Mouse (Mus musculus): ENCODE measurements around the gene Zbtb46. TPM values are rescaled to one million over a fixed set of nuclear protein-coding genes. Genes with fewer than 3 reads are reported as not detected.
A peak's percentile ranks its signal among the peaks of the same experiment; 100 is the strongest.

The Zbtb46 gene
- total RNA-seq, 1 experiment from 2014 or later = 8.9 TPM

DNA sequence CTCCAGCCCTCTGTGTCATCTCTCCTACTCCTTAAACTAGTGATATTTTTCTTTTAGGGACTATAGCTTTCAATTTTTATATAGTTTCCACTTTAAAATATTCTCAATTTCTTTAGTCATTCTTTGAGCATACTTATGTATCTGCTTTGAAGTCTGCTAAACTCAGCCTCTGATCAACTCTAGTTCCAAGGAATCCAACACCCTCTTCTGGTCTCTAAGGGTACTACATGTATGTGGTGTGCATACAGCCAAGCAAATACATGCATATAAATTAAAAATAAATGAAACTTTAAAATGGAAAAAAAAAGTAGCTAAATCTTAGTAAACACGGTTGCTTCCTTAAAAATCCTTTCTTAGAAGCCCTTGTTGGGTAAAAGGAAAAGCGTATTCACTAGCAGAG, 83.4 kb downstream of the Zbtb46 start:
- ATAC-seq (replicated peaks; ENCODE audit: low read depth, poor library complexity, severe bottlenecking) = peak; percentile 67

GRCm38 (mm10) chr2:181370001-181370400, 89.2 kb downstream of the Zbtb46 start:
- ATAC-seq (replicated peaks; ENCODE audit: low read depth, poor library complexity, severe bottlenecking) = no peak

- ATAC-seq (replicated peaks; ENCODE audit: low read depth, poor library complexity, severe bottlenecking) = peak; percentile 41
Measured at GRCm38 (mm10) chr2:181365655-181366075, 93.6 kb downstream of the Zbtb46 start.

GRCm38 (mm10) chr2:181364860-181365596, 94.2 kb downstream of the Zbtb46 start, which contains the start of the genes Zgpat and Arfrp1:
Zgpat (plus strand) TSS chr2:181364928.
Arfrp1 (minus strand) TSS chr2:181365404.
- ATAC-seq (replicated peaks; ENCODE audit: low read depth, poor library complexity, severe bottlenecking) = peak; percentile 86

DNA sequence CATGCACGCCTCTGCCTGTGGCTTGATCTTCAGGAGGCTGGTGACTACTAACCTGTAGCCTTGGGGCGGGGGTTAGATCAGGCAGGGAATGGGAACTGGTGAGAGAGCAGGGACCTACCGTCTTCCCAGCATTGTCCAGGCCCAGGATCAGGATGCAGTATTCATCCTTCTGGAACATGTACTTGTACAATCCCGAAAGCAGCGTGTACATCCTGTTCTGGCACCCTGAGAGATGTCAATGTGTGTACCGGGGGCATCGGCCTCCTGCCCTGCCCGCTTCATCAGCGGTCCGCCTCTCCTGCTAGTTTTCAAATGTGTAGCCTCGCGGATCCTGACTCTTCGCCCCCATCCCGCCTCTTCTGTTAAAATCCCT, 94.8 kb downstream of the Zbtb46 start:
- no peak for ATAC-seq (replicated peaks; ENCODE audit: low read depth, poor library complexity, severe bottlenecking)

DNA sequence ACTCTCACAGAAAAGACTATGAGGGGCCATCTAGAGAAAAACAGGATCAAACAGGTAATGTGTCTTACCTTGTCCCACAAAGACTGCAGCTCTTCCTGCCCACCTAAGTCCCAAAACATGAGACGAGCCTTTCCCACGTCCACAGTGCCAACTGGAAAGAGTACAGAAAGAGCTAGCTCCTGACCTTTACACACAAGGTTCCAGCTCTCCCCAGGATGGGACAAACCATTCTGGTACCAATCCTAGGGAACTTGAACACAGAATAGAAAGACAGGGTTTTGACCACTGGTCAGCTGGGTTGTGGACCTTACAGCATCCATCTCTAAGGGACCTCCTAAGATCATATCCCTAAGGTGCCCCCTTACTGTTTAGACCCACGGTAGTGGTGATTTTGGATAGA, 95.3 kb downstream of the Zbtb46 start:
- no peak for ATAC-seq (replicated peaks; ENCODE audit: low read depth, poor library complexity, severe bottlenecking)

DNA sequence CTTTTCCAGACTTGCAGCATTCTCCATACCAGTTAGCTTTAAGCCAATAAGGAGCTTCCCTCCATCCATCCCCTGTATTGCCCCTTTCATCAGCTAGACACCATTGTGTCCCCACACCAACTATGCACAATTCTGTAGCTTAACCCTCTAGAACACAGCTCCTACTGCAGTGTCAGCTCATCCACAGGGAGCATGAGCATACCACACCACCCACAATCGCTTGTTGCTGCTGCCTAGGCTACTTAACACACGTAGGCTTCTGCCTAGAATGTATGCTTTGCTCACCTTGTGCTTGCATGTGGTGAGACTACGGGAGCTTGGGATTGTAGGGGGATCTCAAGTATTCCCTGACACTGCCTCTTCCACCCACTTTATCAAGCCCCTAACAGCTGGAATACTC, 102.4 kb downstream of the Zbtb46 start:
- ATAC-seq (replicated peaks; ENCODE audit: low read depth, poor library complexity, severe bottlenecking) = no peak

DNA sequence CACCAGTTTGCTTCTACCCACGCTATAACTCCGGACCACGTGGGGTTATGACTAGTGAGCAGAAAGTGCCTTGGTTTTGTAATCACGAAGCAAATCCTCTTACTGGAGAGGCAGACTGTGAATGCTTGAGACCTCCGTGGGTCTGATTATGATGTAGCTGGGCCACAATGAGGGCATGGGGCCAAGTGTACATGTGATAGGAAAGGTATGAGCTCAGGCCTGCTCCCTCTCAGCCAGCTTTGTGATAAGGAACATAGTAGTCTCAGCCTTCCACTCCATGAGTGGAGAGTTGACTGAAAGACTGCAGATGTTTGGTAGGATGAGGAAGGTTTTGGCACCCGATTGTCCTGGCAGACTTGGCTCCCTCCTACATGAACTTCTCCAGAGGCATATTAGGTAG, 116.5 kb downstream of the Zbtb46 start:
- ATAC-seq (replicated peaks; ENCODE audit: low read depth, poor library complexity, severe bottlenecking) = no peak

GRCm38 (mm10) chr2:181340426-181340825, 118.8 kb downstream of the Zbtb46 start:
- ATAC-seq (replicated peaks; ENCODE audit: low read depth, poor library complexity, severe bottlenecking) = no peak

Other genes with a start within 250 kb of the Zbtb46 start
- not detected in 2 replicates for gene Srms, start 246.2 kb downstream of the Zbtb46 start, total RNA-seq (2017)
- gene Fndc11, start 239.4 kb downstream of the Zbtb46 start, total RNA-seq (2017) = not detected in 2 replicates
- 5.5 and 7.1 TPM in 2 replicates for gene Helz2, start 217.4 kb downstream of the Zbtb46 start, total RNA-seq (2017)
- 8.3 and 19.7 TPM in 2 replicates for gene Gmeb2, start 171.4 kb downstream of the Zbtb46 start, total RNA-seq (2017)
- gene Stmn3, start 144.9 kb downstream of the Zbtb46 start, total RNA-seq (2017) = not detected in 2 replicates
- 43.2 and 54.8 TPM in 2 replicates for gene Rtel1, start 139.7 kb downstream of the Zbtb46 start, total RNA-seq (2017)
- 34.4 and 38.0 TPM in 2 replicates for gene Zgpat, start 94.5 kb downstream of the Zbtb46 start, total RNA-seq (2017)
- gene Arfrp1, start 94.0 kb downstream of the Zbtb46 start, total RNA-seq (2017) = 39.3 and 82.5 TPM in 2 replicates
- gene Lime1, start 79.3 kb downstream of the Zbtb46 start, total RNA-seq (2017) = 9.2 and 30.3 TPM in 2 replicates
- gene Abhd16b, start 33.8 kb upstream of the Zbtb46 start, total RNA-seq (2017) = not detected in 2 replicates
- 148 and 155 TPM in 2 replicates for gene Tpd52l2, start 37.7 kb upstream of the Zbtb46 start, total RNA-seq (2017)
- gene Dnajc5, start 61.1 kb upstream of the Zbtb46 start, total RNA-seq (2017) = 30.1 and 31.7 TPM in 2 replicates
- 50.7 and 75.4 TPM in 2 replicates for gene Uckl1, start 125.5 kb upstream of the Zbtb46 start, total RNA-seq (2017)
- 79.0 and 94.9 TPM in 2 replicates for gene Prpf6, start 132.4 kb upstream of the Zbtb46 start, total RNA-seq (2017)
- 16.3 and 26.4 TPM in 2 replicates for gene Zfp512b, start 133.4 kb upstream of the Zbtb46 start, total RNA-seq (2017)
- 0.87 and 1.8 TPM in 2 replicates for gene Samd10, start 139.8 kb upstream of the Zbtb46 start, total RNA-seq (2017)
- gene Gm29797, start 197.6 kb upstream of the Zbtb46 start, total RNA-seq (2017) = not detected in 2 replicates
- gene Sox18, start 212.2 kb upstream of the Zbtb46 start, total RNA-seq (2017) = not detected in 2 replicates
- 3.3 and 9.6 TPM in 2 replicates for gene Tcea2, start 220.9 kb upstream of the Zbtb46 start, total RNA-seq (2017)
- gene Rgs19, start 234.6 kb upstream of the Zbtb46 start, total RNA-seq (2017) = 67.5 and 113 TPM in 2 replicates
- not detected in 2 replicates for gene Lkaaear1, start 239.0 kb upstream of the Zbtb46 start, total RNA-seq (2017)

All from common myeloid progenitor, adult 5-6 weeks (primary cell).